Mouse (Mus musculus) thymus, adult 2 months (tissue): Measurements from ENCODE around the gene Krt33b.

Experiments used
- CTCF ChIP-seq: fragments of 200-500 bp; IDR thresholded peaks from 2 replicates; pipeline ENCODE4 v1.5.1; 2012; ENCODE audit warnings: mild to moderate bottlenecking, control low read depth, low read length, moderate library complexity, borderline replicate concordance; ENCODE audit not compliant: control insufficient read depth, poor library complexity, insufficient read depth; ENCODE audit errors: extremely low read depth
- POLR2A ChIP-seq: fragments of 200-500 bp; IDR thresholded peaks from 2 replicates; pipeline ENCODE4 v1.6.1; 2012; ENCODE audit warnings: mild to moderate bottlenecking, low read length, control low read depth, moderate library complexity; ENCODE audit not compliant: control insufficient read depth, poor library complexity, insufficient read depth; ENCODE audit errors: extremely low read depth

GRCm38 (mm10) chr11:100013691-100014171 is 15.9 kb downstream of the Krt33b start:
- TF ChIP-seq CTCF (no peak), POLR2A (no peak)
